Mouse (Mus musculus) adrenal gland, postnatal 14 days (tissue): ENCODE measurements around the gene C2cd4b. TPM values are rescaled to one million over a fixed set of nuclear protein-coding genes. Genes with fewer than 3 reads are reported as not detected.

Source experiments
- DNase-seq: peaks from one replicate; pipeline ENCODE4 v3.0.0; 2021; ENCODE audit warnings: mixed read lengths
- microRNA-seq, 2 experiments: library from miRNA; unstranded; fragments of <30 nt; microRNA quantifications; one replicate each; pipeline ENCODE4 v1.2.0; 2021
- total RNA-seq: library from RNA; stranded (reverse); gene quantifications from 2 replicates; pipeline ENCODE4 v1.2.3, GENCODE M21; 2021

Gene C2cd4b
- total RNA-seq, 1 experiment from 2014 or later = 0.78 TPM

DNA sequence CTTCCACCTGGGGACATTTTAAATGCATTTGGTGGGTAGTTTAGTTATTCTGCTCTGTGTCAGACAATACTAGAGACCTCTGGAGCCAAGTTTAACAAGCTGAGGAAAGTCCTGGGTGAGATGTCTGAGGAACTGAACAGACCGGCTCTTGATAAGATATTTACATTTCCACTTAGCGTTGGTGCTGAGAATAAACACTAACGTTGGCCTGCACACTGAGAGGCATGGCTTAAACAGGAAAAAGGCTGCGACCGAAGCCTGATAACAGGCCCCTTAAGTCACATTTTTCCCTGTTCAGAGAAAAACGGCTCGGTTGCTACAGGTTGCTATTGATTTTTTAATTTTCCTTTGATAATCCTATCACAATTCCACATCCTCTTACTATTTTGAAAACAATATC lies 12.1 kb downstream of the C2cd4b start:
- DNase-seq = no peak

GRCm38 (mm10) chr9:67774201-67774600 lies 15.0 kb downstream of the C2cd4b start:
- no peak for DNase-seq

GRCm38 (mm10) chr9:67778553-67778952 lies 19.3 kb downstream of the C2cd4b start:
- DNase-seq = peak; percentile 37

GRCm38 (mm10) chr9:67782786-67783185 lies 23.5 kb downstream of the C2cd4b start:
- DNase-seq = no peak

- no peak for DNase-seq
These were observed 24.2 kb downstream of the C2cd4b start for GRCm38 (mm10) chr9:67783464-67783863.

- DNase-seq = no peak
These were observed 24.7 kb downstream of the C2cd4b start for GRCm38 (mm10) chr9:67783925-67784324.

DNA sequence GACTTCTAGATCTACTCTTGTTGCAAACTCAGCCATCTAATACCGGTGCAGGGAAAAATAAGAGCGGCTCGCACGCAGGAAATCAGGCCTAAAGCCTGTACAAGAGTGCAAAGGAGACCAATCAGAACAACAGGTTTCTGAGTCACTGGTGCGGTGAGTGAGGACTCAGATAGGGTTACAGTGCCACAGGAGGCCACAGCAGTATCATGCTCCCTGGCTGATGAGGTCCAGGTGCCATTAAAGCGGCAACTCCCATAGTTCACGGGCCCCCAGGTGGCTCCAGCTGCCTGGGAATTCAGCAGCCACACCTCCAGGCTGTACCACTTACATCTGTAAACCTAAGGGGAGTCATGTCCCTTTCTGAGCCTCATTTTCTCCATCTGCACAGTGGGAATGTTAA lies 27.1 kb downstream of the C2cd4b start:
- no peak for DNase-seq

- no peak for DNase-seq
These were observed 28.4 kb downstream of the C2cd4b start for GRCm38 (mm10) chr9:67787671-67788070.

DNA sequence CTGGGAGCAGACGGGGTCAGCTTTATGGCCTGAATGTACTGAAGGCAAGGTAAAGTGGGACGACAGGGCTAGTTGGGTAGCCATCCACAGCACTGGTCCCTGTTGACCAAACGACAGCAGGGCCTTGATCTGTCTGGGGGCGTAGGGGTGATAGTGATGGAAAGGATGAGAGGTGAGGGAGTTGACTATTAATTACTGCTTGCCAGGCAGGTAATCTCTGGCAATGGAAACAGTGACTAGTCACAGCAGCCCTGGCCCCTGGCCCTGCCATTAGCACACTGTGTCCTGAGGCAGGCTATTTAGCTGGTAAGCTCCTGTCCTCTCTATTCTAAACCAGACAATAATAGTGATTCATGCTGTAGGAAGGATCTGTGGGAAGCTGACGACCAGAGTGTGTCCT lies 33.2 kb downstream of the C2cd4b start:
- no peak for DNase-seq

- DNase-seq = no peak
These were observed 34.3 kb downstream of the C2cd4b start for GRCm38 (mm10) chr9:67793501-67793900.

DNA sequence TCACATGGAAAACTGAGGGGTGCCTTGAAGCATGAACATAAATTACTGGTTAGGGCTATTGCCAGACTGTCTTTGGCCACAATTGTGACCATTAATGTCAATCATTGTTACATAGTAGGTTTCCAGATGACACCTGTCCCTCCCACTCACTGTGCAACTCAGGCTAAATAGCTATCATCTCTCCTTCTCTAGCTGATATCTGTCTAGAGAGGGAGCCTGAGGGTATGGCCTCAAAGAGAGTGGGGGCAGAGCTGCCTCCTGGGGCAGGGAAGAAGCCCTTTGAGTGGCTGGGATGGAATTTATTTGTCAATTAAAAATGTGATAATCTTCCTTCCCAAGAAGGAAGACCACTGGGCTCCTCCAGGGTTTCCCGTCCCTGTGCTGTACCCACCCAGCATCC lies 35.0 kb downstream of the C2cd4b start:
- DNase-seq = no peak

- no peak for DNase-seq
These were observed 35.4 kb downstream of the C2cd4b start for GRCm38 (mm10) chr9:67794668-67795067.

GRCm38 (mm10) chr9:67795205-67795675 lies 36.0 kb downstream of the C2cd4b start:
- no peak for DNase-seq

- peak; percentile 57 for DNase-seq
These were observed 40.0 kb downstream of the C2cd4b start for GRCm38 (mm10) chr9:67799078-67799819.

DNA sequence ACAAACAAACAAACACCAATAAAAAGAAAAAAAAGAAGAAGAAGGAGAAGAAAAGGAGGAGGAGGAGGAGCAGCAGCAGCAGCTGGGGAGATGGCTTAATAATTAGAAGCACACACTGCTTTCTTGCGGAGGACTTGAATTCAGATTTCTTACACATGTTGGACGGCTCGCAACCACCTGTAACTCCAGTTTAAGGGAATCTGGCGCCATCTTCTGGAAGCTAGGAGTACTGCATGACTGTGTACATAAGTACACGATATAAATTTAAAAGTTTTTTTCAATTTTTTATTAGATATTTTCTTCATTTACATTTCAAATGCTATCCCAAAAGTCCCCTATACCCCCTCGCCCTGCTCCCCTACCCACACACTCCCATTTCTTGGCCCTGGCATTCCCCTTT lies 43.0 kb downstream of the C2cd4b start:
- peak; percentile 76 for DNase-seq

- no peak for DNase-seq
These were observed 47.8 kb downstream of the C2cd4b start for GRCm38 (mm10) chr9:67807000-67807399.

DNA sequence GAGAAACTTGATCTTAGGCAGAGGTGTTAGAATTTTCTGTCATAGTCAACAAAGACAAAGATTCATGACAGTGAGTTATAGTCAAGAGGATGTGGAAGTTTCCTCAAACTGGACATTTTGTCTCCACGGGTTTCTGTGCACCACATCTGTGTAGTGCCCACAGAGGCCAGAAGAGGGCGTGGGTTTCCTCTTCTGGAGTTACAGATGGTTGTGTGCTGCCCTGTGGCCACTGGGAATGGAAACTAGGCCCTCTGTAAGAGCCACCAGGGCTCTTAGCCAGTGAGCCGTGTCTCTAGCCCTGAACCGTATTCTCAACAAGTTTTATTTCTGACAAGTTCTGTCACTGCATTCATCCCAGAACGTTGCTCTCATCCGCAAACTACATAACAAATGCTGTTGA lies 51.3 kb downstream of the C2cd4b start:
- DNase-seq = peak; percentile 35

Small RNA genes within 50 kb of the gene (microRNA-seq; reads per million reads assigned to microRNA genes)
- gene Mir7241 (0 reads per million in 2 experiments), gene Mir7242 (0 reads per million in 2 experiments)

Other genes starting within 250 kb of the C2cd4b start
- gene Tln2, start 199.7 kb upstream of the C2cd4b start, total RNA-seq = 24.6 and 27.1 TPM in 2 replicates
- 0.34 TPM in 1 of 2 replicates, not detected in the other for gene C2cd4a, start 72.9 kb downstream of the C2cd4b start, total RNA-seq
- 43.3 and 46.2 TPM in 2 replicates for gene Vps13c, start 81.0 kb downstream of the C2cd4b start, total RNA-seq